Mouse (Mus musculus) E14TG2a.4 (cell line): ENCODE measurements around the gene Dynlrb1.

Experiments used
- H3K27me3 ChIP-seq: 2 replicates; pipeline ENCODE4 v1.6.1; 2014; ENCODE audit warnings: low read length, control low read depth; ENCODE audit not compliant: insufficient read depth
- H3K36me3 ChIP-seq: 2 replicates; pipeline ENCODE4 v1.6.1; 2014; ENCODE audit warnings: low read length, control low read depth; ENCODE audit not compliant: insufficient read depth
- H3K4me1 ChIP-seq: replicated peaks from 2 replicates; pipeline ENCODE4 v1.6.1; 2014; ENCODE audit warnings: low read depth, low read length, control low read depth
- H3K4me3 ChIP-seq: replicated peaks from 2 replicates; pipeline ENCODE4 v1.5.1; 2014; ENCODE audit warnings: mild to moderate bottlenecking, low read length
- H3K9me3 ChIP-seq: 2 replicates; pipeline ENCODE4 v1.6.1; 2014; ENCODE audit warnings: low read length, control low read depth
- CTCF ChIP-seq: conservative IDR thresholded peaks from 2 replicates; pipeline ENCODE4 v1.5.1; 2014; ENCODE audit warnings: low read length
- NANOG ChIP-seq: IDR thresholded peaks from 2 replicates; pipeline ENCODE4 v1.6.1; 2014; ENCODE audit warnings: borderline replicate concordance, low read length, mixed read lengths
- POU5F1 ChIP-seq: IDR thresholded peaks from 2 replicates; pipeline ENCODE4 v1.6.1; 2014; ENCODE audit warnings: low read length, borderline replicate concordance

Gene Dynlrb1

GRCm38 (mm10) chr2:155236362-155236992 is at the start of gene Dynlrb1:
Dynlrb1 (plus strand) TSS chr2:155236533.
- Histone ChIP-seq H3K27me3 (no peaks in the 10 kb centered on the region), H3K4me3 (peak within 1 kb of the TSS; percentile 92), H3K9me3 (no peaks in the 10 kb centered on the region), H3K4me1 (peaks cover 31% of the 10 kb centered on the region), H3K36me3 (peaks cover 6% of the 10 kb centered on the region; the same call in 1 of the 2 replicates)
- TF ChIP-seq NANOG = no peak
- TF ChIP-seq POU5F1 = no peak
- TF ChIP-seq CTCF = no peak

- TF ChIP-seq CTCF (no peak), POU5F1 (no peak), NANOG (no peak)
- H3K4me1 ChIP-seq = no peaks in the 10 kb centered on the region
- H3K36me3 ChIP-seq = peaks cover 74% of the 10 kb centered on the region
- H3K9me3 ChIP-seq = no peaks in the 10 kb centered on the region
- H3K4me3 ChIP-seq = no peak overlapping the region
- no peaks in the 10 kb centered on the region for H3K27me3 ChIP-seq
These were observed 28.9 kb upstream of the Dynlrb1 start for GRCm38 (mm10) chr2:155207419-155207818.

GRCm38 (mm10) chr2:155223145-155223544 is 13.2 kb upstream of the Dynlrb1 start:
- H3K4me3 ChIP-seq = no peak overlapping the region
- H3K9me3 ChIP-seq = no peaks in the 10 kb centered on the region
- no peak for TF ChIP-seq NANOG
- TF ChIP-seq CTCF = no peak
- TF ChIP-seq POU5F1 = no peak
- H3K27me3 ChIP-seq = no peaks in the 10 kb centered on the region
- H3K4me1 ChIP-seq = peaks cover 17% of the 10 kb centered on the region
- peaks cover 58% of the 10 kb centered on the region for H3K36me3 ChIP-seq

- H3K27me3 ChIP-seq = no peaks in the 10 kb centered on the region
- TF ChIP-seq POU5F1 (no peak), CTCF (no peak)
These were observed 11.6 kb upstream of the Dynlrb1 start for GRCm38 (mm10) chr2:155224721-155225120.

GRCm38 (mm10) chr2:155235746-155236361 is 479 bp upstream of the Dynlrb1 start:
- Histone ChIP-seq H3K36me3 (0 out of 2 replicates have a peak, but pooled peaks cover under 1% of the 10 kb centered on the region), H3K4me3 (peak overlapping the region; percentile 92), H3K9me3 (no peaks in the 10 kb centered on the region), H3K27me3 (no peaks in the 10 kb centered on the region), H3K4me1 (peaks cover 25% of the 10 kb centered on the region)
- no peak for TF ChIP-seq NANOG
- no peak for TF ChIP-seq CTCF
- no peak for TF ChIP-seq POU5F1

More at GRCm38 (mm10) chr2:155224721-155225120, 11.6 kb upstream of the Dynlrb1 start:
- H3K9me3 ChIP-seq = no peaks in the 10 kb centered on the region
- H3K4me3 ChIP-seq = no peak overlapping the region
- H3K36me3 ChIP-seq = peaks cover 47% of the 10 kb centered on the region
- peaks cover 17% of the 10 kb centered on the region for H3K4me1 ChIP-seq

GRCm38 (mm10) chr2:155237276-155237675 is 943 bp downstream of the Dynlrb1 start:
- H3K36me3 ChIP-seq = peaks cover 8% of the 10 kb centered on the region; the same call in 1 of the 2 replicates
- H3K27me3 ChIP-seq = no peaks in the 10 kb centered on the region
- no peaks in the 10 kb centered on the region for H3K9me3 ChIP-seq
- TF ChIP-seq CTCF (no peak), NANOG (no peak), POU5F1 (no peak)
- H3K4me3 ChIP-seq = peak overlapping the region; percentile 92
- peaks cover 34% of the 10 kb centered on the region for H3K4me1 ChIP-seq

GRCm38 (mm10) chr2:155240915-155241314 is 4.6 kb downstream of the Dynlrb1 start:
- H3K27me3 ChIP-seq = no peaks in the 10 kb centered on the region
- TF ChIP-seq CTCF = peak; percentile 15; the same call in 1 of the 2 replicates
- TF ChIP-seq NANOG = no peak

GRCm38 (mm10) chr2:155242296-155242855 is 6.0 kb downstream of the Dynlrb1 start:
- Histone ChIP-seq H3K4me3 (no peak overlapping the region), H3K4me1 (peaks cover 24% of the 10 kb centered on the region), H3K36me3 (peaks cover 56% of the 10 kb centered on the region), H3K27me3 (no peaks in the 10 kb centered on the region), H3K9me3 (no peaks in the 10 kb centered on the region)
- TF ChIP-seq POU5F1 (no peak), CTCF (no peak), NANOG (no peak)

More at GRCm38 (mm10) chr2:155240915-155241314, 4.6 kb downstream of the Dynlrb1 start:
- Histone ChIP-seq H3K4me3 (no peak overlapping the region), H3K9me3 (no peaks in the 10 kb centered on the region), H3K4me1 (peaks cover 27% of the 10 kb centered on the region), H3K36me3 (peaks cover 44% of the 10 kb centered on the region)

- Histone ChIP-seq H3K36me3 (peaks cover 90% of the 10 kb centered on the region), H3K4me1 (peaks cover 10% of the 10 kb centered on the region), H3K9me3 (no peaks in the 10 kb centered on the region), H3K4me3 (no peak overlapping the region), H3K27me3 (no peaks in the 10 kb centered on the region)
- TF ChIP-seq NANOG (no peak), POU5F1 (no peak), CTCF (no peak)
These were observed 9.9 kb downstream of the Dynlrb1 start for GRCm38 (mm10) chr2:155246231-155246630.
